Mouse (Mus musculus) cerebellum, adult 9-11 months (tissue): ENCODE measurements around the gene Olfr170.
"Not testable (repeated sequence)": the region's sequence is repeated elsewhere in the genome, so short reads cannot be mapped to it uniquely, and the experiment has no call there.

ENCODE experiments used
- DNase-seq: peaks from one replicate; pipeline ENCODE4 v3.0.0; 2022

The Olfr170 gene

GRCm38 (mm10) chr16:19611782-19612181 lies at the start of gene Olfr170:
Gene Olfr170, minus strand, starts transcription at chr16:19611882.
- DNase-seq = not testable (repeated sequence)

DNA sequence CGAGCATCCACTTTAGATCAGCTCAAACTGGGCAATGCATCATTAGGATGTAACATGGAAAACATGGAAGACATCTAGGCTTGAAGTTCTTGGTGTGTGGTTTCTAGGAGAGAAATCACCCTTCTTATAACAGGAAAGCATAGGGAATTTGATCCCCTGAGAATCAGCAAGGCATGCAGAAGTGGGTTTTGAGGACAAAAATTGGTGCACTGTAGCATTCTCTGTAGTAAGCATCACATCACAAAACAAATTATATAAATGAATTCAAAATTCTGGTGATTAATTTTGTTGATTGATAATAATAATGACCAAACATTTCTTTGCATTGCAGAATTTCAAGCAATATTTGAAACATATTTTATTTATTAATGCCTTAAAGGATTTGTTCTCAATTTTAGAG lies 18.1 kb upstream of the Olfr170 start, which contains the start of gene Olfr171:
Gene Olfr171, minus strand, starts transcription at position 101 of the 400 bp plus-strand sequence.
- no peak for DNase-seq

- DNase-seq = no peak
These were observed 8.5 kb downstream of the Olfr170 start for GRCm38 (mm10) chr16:19603166-19603565.

DNA sequence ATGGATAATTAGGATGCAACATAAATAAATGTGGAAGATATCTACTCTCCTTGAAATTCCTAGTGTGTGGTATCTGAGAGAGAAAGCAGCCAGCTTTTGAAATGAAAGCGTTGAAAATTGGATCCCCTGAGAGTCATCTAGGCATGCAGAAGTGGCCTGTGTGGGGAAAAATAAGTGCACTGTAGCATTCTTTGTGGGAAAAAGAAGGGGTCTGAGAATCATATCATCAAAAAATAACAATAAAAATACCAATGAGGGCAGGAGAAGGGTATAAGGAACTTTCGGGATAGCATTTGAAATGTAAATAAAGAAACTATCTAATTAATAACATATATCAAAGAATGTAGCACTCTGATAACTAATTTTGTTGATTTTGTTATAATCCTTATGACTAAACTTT lies 40.0 kb downstream of the Olfr170 start, which contains the start of gene Olfr169:
Gene Olfr169, minus strand, starts transcription at position 101 of the 400 bp plus-strand sequence.
- not testable (repeated sequence) for DNase-seq
